Mouse (Mus musculus) left cerebral cortex, postnatal 14 days (tissue): ENCODE data around the gene Prkn. TPM values are rescaled to one million over a fixed set of nuclear protein-coding genes. Genes with fewer than 3 reads are reported as not detected.
A peak's percentile ranks its signal among the peaks of the same experiment; 100 is the strongest.

ENCODE experiments used
- DNase-seq, 2 experiments: peaks; one replicate each; pipeline ENCODE4 v3.0.0; 2021 to 2022; ENCODE audit warnings: low spot score in 2 of 2, mixed read lengths in 1 of 2
- intact Hi-C: fragments of 180-260 bp; cut with DNase I; formaldehyde crosslinking; loops from one replicate; pipeline ENCODE4 v1.15.1; 2025
- total RNA-seq, 2 experiments: library from RNA; stranded (reverse); gene quantifications; 2 replicates each; pipeline ENCODE4 v1.2.3; 2021

Prkn gene
- total RNA-seq, 2 experiments from 2014 or later = 16.3 to 16.7 TPM

DNA sequence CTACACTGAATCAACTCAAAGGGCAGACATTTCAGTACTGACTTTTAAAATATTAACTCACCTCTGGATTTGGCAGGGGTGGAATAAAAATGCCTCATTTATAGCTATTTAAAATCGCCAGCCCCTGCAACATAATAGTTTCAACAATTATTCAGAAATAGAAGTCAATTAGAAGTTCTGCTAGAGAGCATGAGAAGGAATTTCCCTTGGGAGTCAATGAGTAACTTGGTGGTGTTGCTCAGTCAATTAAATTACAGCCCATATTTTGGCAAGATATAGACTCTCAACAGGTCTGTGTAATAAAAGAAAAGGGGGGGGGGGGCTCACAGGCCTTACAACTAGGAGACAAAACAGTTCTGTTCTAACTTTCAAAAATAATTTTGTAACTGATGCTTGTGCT, 821.7 kb downstream of the Prkn start:
- DNase-seq = no peak
- intact Hi-C loops = no loop called here

DNA sequence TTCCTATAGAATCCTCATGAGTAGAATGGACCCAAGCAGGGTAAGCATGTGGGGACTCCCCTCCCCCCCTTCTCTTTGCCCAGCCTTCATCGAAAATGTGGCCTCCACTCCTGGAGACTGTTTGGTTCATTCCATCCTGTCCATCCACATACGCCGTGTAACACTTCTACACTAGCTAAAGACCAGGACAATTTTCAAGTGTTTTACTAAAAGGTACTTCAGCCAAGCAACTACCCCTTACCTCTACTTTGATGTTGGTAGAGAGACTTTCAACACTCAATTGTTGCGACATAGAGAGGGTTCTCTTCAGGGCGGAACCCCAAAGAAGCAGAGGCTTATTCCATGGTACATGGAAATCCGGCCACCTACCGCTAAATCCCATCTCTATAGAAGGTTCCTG, 823.3 kb downstream of the Prkn start:
- no peak for DNase-seq
- intact Hi-C loops = no loop called here

DNA sequence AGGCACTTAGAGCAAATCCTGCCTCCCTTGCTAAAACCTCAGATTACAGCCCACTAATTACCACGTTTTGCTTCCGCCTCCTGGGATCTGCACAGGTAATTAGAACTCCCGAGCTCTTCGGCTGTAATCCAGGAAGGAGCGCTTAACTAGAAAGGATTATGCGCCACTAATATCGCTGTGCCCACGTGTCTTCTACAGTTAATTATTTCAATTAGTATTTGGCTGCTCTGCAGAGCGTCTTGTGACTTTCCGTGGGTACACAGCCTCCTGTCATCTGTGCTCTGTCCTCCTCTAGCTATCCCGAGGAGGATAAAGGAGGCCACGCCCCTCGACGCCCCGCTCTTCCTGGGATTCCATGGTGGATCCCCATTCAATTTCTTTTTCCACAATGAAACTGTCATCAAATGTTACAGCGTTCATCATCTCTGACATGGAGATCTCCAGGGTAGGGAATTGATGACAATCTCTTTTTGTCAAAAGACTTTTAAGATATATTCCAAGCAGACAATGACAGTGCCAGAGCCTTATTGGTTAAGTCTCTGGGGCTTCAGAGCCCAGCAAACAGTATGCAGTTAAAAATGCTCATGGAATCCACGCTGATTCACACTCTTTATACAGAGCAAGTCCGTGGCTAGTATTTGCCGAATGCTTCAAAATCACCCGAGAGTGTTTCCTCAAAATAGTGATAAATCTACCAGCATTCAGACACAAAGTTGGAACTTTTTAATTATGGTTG, 824.6 kb downstream of the Prkn start:
- intact Hi-C loops = no loop called here
- DNase-seq = peak in 1 of 2 experiments; percentile 11

DNA sequence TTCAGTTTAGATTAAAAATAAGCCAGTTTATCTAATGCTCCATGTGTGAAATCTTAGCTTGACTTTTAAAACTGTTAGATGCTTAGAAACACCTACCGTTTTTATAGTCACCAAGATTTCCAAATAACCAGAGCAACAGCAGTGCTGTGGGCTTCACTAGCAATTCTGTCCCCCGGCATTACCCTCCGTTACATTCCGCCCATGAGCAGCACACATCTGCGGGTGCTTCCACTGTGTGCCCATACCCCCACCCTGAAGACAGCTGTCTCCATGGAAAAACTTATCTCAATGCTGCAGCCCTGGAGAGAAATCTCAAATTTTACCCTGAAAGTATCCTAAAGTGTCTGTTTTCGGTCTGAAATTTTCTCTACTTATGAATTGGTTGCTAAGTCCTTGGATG, 839.5 kb downstream of the Prkn start:
- intact Hi-C loops = loop anchor here (10.0 kb wide), 1 partner anchor 295 kb away; no protein-coding TSS in a partner anchor
- peak; percentile 33 to 48 for DNase-seq

DNA sequence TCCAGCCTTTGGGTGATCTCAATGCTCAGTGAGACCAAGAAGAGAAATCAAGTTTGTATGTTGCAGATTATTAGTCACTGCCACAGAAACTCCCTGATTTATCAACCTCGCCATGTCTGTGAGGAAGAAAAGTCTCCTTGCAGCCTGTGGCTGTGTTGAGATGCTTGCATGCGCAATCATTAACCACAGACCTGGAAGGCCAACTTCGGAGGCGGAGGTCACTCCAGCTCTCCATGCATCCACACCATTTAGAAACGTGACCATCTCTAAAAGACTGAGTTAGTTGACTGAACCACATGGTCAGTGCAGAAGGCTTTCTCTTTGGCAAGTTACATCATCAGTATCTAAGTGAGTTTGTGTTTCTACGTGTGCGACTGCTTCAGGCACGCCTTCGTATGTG, 840.3 kb downstream of the Prkn start:
- no peak for DNase-seq
- intact Hi-C loops = no loop called here

DNA sequence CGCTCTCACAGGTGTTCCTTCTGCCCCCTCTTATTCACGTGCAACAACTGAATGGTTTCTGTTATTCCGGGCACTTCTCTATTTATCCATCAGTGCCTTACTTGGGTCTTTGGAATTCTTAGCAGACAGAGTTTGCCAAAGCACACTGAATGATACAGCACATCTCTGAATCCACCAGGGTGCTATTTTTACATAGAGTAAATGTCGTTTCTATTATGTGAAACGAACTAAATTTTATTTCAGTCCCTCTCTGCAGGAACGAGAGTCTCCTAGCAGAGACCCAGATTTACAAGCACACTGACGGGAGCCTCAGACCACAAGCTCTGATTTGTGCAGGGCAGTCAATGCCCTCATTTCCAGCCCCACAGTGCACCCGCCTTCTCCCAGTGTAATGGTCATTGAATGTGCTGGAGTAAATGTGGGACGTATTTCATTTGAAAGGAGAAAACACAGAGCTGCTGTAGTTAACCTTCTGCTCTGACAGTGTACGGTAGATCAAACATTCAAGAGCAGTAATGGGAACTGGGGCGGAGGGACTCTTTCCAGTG, 841.7 kb downstream of the Prkn start:
- intact Hi-C loops = no loop called here
- peak; percentile 37 to 58 for DNase-seq

DNA sequence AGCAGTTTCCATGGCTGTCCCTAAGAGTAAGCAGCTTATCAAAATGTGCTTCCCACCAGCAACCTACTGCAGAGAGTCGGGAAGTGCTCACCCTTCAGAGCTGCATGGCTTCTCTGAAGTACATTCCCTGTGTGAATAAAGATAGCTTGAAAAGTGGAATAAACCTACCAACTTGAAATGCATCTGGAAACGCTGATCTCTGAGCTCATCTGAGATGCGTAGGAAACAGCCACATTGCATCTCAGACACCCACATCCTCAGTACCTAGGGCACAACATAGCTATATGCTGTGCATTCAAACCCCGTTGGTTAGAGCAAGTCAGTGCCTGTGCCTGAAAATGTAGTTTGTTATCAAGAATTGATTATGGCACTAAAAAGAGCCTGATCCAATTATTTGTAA, 864.8 kb downstream of the Prkn start:
- DNase-seq = no peak
- intact Hi-C loops = no loop called here

DNA sequence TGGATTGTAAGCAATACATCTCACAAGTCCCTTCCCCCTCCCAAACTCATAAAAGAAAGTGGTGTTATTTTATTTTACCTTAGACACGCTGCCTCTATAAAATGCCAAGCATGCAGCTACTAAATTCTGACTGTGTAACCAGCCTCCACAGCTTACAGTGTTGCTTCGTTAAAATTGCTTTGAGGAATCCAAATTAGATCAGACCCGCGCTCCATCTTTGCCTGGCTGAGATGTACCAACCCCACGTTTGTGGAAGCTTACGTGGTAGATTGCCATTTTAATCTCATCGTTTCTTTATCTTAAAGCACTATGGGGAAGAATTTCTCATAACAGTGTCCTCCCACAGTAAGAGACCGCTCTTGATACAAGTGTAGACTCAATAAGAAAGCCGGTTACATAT, 865.6 kb downstream of the Prkn start:
- DNase-seq = peak; percentile 52 to 53
- intact Hi-C loops = no loop called here

DNA sequence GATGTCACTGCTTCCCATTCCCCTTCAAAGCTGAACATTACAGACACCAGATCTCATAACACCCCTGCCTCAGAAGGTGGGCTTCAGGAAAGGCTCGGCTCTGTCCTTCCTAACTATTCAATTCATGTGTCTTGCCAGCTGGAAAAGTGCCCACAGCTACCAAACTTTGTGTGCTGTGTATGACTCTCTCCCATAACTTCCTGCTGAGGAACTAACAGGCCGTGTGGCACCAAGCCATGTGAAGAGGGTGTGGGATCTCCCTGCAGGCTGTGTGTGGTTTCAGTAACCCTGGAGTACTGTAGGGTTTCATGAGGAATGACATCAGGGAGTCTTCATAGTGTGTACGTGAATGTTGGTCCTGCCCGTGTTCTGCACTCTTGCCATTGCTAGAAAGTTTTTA, 871.9 kb downstream of the Prkn start:
- intact Hi-C loops = no loop called here
- no peak for DNase-seq

DNA sequence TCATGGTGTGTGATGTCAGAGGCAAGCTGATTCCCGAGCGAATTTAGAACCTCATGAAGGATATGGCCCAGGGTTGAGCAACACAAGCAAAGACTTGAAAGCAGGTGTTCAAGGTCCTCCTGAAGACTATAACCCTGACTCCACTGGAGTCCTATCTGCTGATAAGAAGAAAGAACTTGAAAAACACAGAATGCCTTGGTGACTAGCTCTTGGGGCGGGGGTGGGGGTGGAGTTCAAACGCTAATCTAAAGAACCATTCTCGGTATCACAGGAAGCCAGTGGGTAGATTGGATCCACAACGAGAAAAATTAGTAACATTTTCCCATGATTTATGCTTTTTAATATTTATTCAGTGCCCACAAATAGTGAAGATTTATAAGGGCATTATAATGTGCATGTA, 879.6 kb downstream of the Prkn start:
- intact Hi-C loops = no loop called here
- no peak for DNase-seq

DNA sequence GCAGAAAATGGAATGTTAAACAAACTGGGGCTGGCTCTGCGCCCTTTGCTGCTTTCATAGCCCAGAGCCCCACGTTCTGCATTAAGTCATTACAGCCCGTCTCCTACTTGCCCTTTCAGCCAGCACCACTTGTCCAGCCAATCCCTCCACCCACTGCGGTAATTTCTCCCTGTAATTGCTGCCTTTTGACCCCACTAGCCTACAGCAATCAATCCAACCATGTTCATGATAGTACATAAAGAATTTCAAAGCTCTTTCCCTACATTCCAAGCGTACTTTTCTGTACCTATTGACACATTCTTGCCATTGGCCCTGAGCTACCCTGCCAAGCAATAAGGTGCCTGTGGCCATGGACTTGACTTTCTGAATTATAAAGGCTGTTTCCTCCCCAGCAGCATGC, 881.7 kb downstream of the Prkn start:
- intact Hi-C loops = no loop called here
- no peak for DNase-seq

DNA sequence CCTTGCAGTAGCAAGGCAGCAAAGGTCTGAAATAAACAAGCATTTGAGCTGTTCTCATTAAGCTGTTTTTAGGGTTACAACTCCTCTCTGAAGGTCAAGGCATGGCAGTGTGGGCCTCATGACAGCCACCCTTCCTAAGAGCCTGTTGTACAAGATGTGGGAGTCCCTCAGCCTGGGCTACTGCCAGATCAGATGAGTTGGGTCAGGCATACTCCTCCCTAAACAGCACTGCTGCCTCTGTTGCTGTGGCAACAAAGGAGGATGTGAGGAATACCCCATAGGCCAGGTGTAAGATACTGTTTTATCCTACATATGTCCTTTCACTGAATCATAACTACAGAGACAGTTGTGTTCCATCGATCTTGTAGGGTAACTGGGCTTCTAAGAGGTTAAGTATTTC, 882.3 kb downstream of the Prkn start:
- intact Hi-C loops = no loop called here
- peak in 1 of 2 experiments; percentile 24 for DNase-seq

DNA sequence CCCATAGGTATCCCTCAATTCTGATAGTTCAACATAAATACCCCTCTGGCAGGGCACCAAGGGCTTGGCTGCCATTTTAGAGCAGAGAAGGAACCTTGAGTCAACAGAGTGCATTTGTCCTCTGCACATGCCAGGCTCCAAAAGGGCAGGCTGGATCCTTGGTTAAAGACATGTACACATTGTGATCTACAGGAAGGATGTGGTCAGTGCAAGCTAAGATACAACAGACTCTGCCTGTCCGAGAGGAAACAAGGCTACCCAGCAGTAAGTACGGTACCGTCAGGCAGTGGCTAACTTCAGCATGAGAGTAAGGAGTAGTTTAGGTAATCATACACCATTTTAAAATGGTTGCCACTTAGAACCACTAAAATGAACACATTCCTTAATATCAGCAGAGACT, 884.0 kb downstream of the Prkn start:
- intact Hi-C loops = no loop called here
- DNase-seq = no peak

DNA sequence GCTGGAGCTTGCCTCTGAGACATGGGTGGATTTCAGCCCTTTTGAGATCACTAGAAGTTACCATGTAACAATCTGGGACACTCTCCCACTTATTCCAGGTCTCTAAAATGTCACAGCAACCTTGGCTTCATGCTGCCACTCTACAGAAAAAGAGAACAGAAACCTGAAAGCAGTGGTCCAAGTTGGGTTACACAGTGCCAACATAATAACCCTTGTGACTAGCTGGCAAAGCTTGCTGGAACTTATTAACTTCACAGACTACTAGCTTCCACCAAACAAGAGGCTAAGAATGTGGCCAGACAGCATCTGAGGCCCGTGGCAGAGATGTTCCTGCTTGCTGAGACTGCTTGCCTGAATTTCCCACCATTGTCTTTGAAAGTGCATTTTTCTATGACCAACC, 886.9 kb downstream of the Prkn start:
- intact Hi-C loops = no loop called here
- DNase-seq = no peak

DNA sequence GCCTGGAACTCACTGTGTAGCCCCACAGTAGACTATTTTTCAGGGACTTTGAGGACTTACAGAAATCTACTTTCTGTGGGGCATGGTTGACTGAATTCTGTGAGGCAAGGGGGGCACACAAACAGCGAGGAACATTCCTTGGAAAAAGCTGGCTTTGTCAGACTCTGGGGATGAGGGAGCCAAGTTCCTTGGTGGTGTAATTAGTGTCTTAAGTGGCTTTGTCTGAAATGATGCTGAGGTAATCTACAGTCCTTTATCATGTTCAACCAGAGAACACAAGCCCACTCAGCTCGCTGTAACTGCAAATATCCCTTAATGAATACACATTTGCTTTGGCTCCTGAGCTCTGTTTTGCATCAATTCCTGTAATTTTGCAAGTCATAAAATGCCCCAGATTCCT, 888.1 kb downstream of the Prkn start:
- intact Hi-C loops = no loop called here
- no peak for DNase-seq

DNA sequence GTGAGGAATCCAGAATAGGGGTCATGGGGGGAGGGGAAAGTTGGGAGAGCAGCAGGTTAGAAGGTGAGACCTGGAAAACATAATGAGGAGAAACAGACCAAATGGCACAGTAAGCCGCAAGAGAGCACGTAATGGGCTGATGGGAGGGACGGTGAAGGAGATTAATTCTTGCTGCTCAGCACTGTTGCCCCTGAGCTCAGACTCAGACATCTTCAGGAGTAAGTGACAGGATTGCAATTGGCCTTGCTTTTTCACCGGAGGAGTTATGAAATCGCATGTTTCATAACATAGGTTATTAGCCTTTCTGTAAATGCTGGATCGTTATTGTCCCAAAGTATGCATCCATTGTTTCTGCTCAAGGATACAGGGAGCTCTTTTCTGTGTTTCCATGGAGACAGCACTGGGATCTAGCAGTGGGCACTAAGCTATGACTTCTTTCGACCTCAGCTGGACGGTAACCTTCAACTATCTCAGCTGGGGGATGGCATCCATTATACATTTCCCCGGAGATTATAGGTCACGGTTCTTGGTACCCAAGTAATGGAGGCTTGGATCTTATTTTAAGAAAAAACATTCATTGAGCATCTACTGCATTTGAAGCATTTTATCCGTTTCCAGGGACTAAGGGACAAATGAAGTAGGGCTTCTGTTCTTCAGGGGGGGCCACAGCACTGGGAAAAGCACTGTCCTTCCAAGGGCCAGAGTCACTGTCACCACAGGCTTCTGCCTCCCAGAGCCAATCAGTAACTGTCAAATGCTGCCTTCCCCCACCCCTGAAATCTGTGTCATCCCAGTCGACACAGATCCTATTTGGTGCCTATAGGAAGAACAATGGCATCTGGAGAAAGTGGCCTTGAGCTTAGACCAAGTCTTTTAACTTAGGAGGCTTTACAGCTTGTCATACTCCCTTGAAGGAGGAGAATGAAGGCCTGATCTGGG, 890.7 kb downstream of the Prkn start:
- intact Hi-C loops = no loop called here
- no peak for DNase-seq

DNA sequence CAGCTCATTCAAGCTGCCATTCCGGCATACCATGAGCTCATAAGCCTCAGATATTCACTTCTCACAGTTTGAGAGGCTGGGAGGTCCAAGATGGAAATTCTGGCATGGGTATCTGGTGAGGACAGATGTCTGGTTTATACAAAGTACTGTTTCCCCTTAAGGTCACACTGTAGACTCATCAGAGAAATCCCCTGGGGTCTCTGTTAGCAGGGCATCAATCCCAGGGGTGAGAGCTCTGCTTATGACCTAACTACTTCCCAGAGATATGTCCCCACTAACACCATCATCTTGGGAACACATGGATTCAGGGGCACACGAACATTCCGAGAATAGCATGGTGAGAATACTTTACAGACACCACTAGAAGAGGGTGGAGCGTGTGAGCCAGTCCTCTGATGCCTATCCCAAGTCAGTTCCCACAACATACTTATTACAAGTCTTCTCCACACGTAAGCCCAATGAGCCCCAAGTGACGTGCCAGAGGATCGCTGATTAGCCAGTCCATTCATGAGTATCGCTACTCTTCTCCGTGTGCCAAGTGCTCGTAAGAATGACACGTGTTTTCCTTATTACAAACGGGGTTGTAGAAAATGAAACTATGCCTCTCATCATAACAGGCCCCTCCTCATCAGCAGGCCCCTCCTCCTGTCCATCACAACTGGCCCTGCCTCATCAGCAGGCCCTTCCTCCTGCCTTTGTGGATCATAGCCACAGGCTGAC, 895.1 kb downstream of the Prkn start:
- DNase-seq = no peak
- intact Hi-C loops = no loop called here

DNA sequence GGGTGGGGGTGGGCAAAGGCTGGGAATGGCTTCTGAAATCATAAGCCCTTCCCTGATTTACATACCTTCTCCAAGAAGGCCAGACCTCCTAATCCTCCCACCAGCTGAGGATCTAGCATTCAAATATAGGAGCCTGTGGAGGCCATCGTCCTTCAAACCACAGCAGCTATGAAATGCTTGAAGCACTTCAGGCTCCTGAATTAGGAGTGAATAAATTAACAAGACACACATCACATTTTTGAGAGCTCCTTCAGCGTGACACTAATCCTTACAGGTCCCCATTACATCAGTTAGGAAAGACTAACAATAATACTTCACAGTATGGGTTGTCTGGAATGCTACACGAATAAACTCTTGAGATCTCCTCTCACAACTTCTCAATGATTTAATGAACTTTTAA, 896.3 kb downstream of the Prkn start:
- DNase-seq = no peak
- intact Hi-C loops = no loop called here

DNA sequence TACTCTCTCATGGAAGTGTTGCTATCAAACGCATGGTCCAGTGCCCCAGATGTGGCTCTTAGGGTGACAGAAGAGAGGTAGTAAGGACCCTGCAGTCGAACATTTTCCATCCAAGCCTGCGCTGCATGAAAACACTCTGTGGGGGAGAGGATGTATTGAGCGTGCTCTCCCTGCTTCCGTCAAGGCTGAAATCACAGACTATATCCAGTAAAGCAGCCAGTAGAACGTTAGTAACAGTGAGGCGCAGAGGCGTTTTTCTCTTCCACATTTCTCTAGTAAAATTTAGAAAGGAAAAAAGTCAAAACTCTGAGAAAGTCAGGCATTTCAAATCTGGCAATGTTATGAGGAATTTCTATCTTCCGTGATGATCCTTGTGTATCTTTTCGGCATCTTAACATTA, 897.7 kb downstream of the Prkn start:
- DNase-seq = no peak
- intact Hi-C loops = no loop called here

DNA sequence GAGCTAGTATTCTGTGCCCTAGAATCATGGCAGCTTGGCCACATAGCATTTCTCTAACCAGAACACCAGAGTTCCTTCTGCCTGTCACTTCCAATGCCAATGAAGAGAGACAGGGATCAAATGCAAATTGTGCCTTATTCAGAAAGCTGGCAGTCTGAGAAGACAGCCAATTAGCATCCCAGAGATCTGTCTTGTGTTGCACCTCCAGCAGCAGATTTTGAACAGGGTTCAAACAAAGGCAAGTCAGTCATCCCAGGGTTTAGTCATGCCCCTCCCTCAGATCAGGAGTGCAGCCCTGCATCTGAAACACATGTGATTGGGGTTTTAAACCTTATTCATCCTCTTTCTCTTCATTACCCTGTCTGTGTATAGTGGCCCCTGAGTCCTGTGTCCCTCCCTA, 900.5 kb downstream of the Prkn start:
- intact Hi-C loops = no loop called here
- no peak for DNase-seq
